Mouse (Mus musculus) spleen, adult 2 months (tissue): ENCODE data around the gene Slc5a6. TPM values are rescaled to one million over a fixed set of nuclear protein-coding genes. Genes with fewer than 3 reads are reported as not detected.

Experiments used
- DNase-seq, 2 experiments: peaks; one replicate each; pipeline versions ENCODE4 v3.0.0 to v3.0.0-alpha.2; 2012 to 2021; ENCODE audit warnings: low spot score in 2 of 2, low read depth in 1 of 2
- H3K27ac ChIP-seq: fragments of 200-500 bp; 2 replicates; pipeline ENCODE4 v1.5.1; 2012; ENCODE audit warnings: low read length, inconsistent platforms; ENCODE audit not compliant: insufficient read depth
- H3K27me3 ChIP-seq: fragments of 200-500 bp; 2 replicates; pipeline ENCODE4 v1.6.1; 2012; ENCODE audit warnings: mild to moderate bottlenecking, moderate library complexity, low read length, inconsistent platforms; ENCODE audit not compliant: control insufficient read depth, insufficient read depth
- H3K36me3 ChIP-seq: fragments of 200-500 bp; 2 replicates; pipeline ENCODE4 v1.6.1; 2012; ENCODE audit warnings: mild to moderate bottlenecking, low read length, inconsistent platforms; ENCODE audit not compliant: control insufficient read depth, insufficient read depth
- H3K4me1 ChIP-seq: fragments of 200-500 bp; 2 replicates; pipeline ENCODE4 v1.6.1; 2011; ENCODE audit warnings: inconsistent platforms; ENCODE audit not compliant: control insufficient read depth, insufficient read depth, insufficient read length
- H3K4me3 ChIP-seq: fragments of 200-500 bp; 2 replicates; pipeline ENCODE4 v1.5.1; 2011; ENCODE audit warnings: mild to moderate bottlenecking, inconsistent platforms; ENCODE audit not compliant: insufficient read depth, insufficient read length; ENCODE audit errors: extremely low read depth
- CTCF ChIP-seq: fragments of 200-500 bp; IDR thresholded peaks from 2 replicates; pipeline ENCODE4 v1.5.1; 2011; ENCODE audit warnings: mild to moderate bottlenecking, inconsistent platforms; ENCODE audit not compliant: insufficient read depth, insufficient read length, insufficient replicate concordance; ENCODE audit errors: extremely low read depth
- POLR2A ChIP-seq: fragments of 200-500 bp; IDR thresholded peaks from 2 replicates; pipeline ENCODE4 v1.6.1; 2011; ENCODE audit warnings: low read depth, low read length, inconsistent platforms
- WGBS: fragments of 180-500 bp; shearing (Covaris S2); methylation state at CpG from one replicate; pipeline ENCODE4 v1.1.7; 2018; 5-methylcytosine and 5-hydroxymethylcytosine counted together
- polyA plus RNA-seq: library from polyadenylated mRNA; depleted of rRNA; stranded (reverse); fragments of >200 nt; gene quantifications from 2 replicates; pipeline ENCODE4 v1.2.3, GENCODE M21; 2012; rRNA removed

Slc5a6 gene
- polyA plus RNA-seq, 1 experiment = 16.3 TPM

DNA sequence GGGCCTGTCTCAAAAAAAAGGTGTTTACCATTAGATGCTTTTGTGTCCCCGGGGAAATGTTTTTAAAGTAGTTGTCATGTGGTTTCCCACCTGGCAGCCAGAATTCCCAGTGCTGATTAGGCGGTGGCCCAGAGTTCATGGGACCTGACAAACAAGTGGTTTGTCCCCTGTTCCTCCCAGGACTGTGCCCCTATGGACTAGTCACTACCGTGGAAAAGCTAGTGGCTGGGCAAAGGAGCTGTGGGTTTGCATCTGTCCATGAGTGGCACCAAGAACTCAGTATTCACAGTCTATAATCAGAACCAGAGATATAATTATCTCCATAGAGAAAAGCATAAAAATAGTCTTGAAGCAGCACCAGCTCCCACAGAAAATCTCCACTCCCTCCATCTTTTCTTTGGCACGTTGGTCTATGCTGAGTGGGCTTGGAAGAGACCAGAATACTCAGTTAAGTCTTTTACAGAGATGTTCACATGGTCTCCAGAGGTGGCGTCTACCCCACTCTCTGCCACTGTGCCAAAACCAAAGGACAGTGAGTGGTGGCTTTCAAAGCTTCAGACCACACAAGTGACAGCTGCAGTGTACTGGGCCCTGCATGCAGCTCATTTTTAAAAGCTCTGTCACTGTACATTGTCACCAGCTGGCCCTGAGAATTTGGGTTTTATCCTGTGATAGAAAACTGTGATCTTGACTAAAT is 55.6 kb downstream of the Slc5a6 start:
- Histone ChIP-seq H3K4me3 (no peak overlapping the region), H3K27me3 (no peaks in the 10 kb centered on the region), H3K4me1 (no peaks in the 10 kb centered on the region), H3K36me3 (no peaks in the 10 kb centered on the region), H3K27ac (no peak overlapping the region)
- TF ChIP-seq POLR2A = no peak
- TF ChIP-seq CTCF = no peak
- WGBS = 87% methylated on average over 5 of the region's 5 CpGs
- no peak for DNase-seq

Other genes with a start within 250 kb of the Slc5a6 start
- gene Mapre3, start 234.3 kb downstream of the Slc5a6 start, polyA plus RNA-seq = 12.2 TPM in 2 replicates
- 60.3 and 67.4 TPM in 2 replicates for gene Tmem214, start 180.9 kb downstream of the Slc5a6 start, polyA plus RNA-seq
- 11.6 and 16.1 TPM in 2 replicates for gene Agbl5, start 160.2 kb downstream of the Slc5a6 start, polyA plus RNA-seq
- 143 and 161 TPM in 2 replicates for gene Ost4, start 141.1 kb downstream of the Slc5a6 start, polyA plus RNA-seq
- gene Emilin1, start 135.5 kb downstream of the Slc5a6 start, polyA plus RNA-seq = 83.9 and 104 TPM in 2 replicates
- 28.0 and 30.2 TPM in 2 replicates for gene Khk, start 127.5 kb downstream of the Slc5a6 start, polyA plus RNA-seq
- 0.47 and 0.76 TPM in 2 replicates for gene Cgref1, start 103.3 kb downstream of the Slc5a6 start, polyA plus RNA-seq
- gene Preb, start 88.6 kb downstream of the Slc5a6 start, polyA plus RNA-seq = 227 and 270 TPM in 2 replicates
- gene Tcf23, start 80.3 kb downstream of the Slc5a6 start, polyA plus RNA-seq = 0.29 and 0.34 TPM in 2 replicates
- gene Atraid, start 612 bp downstream of the Slc5a6 start, polyA plus RNA-seq = 43.9 and 53.5 TPM in 2 replicates
- 44.0 and 52.5 TPM in 2 replicates for gene Cad, start 5.9 kb upstream of the Slc5a6 start, polyA plus RNA-seq
- not detected in 2 replicates for gene Dnajc5g, start 57.4 kb upstream of the Slc5a6 start, polyA plus RNA-seq
- gene Slc30a3, start 59.3 kb upstream of the Slc5a6 start, polyA plus RNA-seq = 0.08 and 0.09 TPM in 2 replicates
- not detected in 2 replicates for gene Trim54, start 67.8 kb upstream of the Slc5a6 start, polyA plus RNA-seq
- not detected in 2 replicates for gene Ucn, start 89.9 kb upstream of the Slc5a6 start, polyA plus RNA-seq
- 32.0 and 34.9 TPM in 2 replicates for gene Mpv17, start 105.3 kb upstream of the Slc5a6 start, polyA plus RNA-seq
- gene Gm29609, start 131.0 kb upstream of the Slc5a6 start, polyA plus RNA-seq = 1.4 and 2.1 TPM in 2 replicates
- gene Gtf3c2, start 131.2 kb upstream of the Slc5a6 start, polyA plus RNA-seq = 47.3 and 48.9 TPM in 2 replicates
- 58.4 and 66.9 TPM in 2 replicates for gene Snx17, start 144.3 kb upstream of the Slc5a6 start, polyA plus RNA-seq
- gene Eif2b4, start 144.5 kb upstream of the Slc5a6 start, polyA plus RNA-seq = 31.9 and 40.4 TPM in 2 replicates
- gene Zfp513, start 153.4 kb upstream of the Slc5a6 start, polyA plus RNA-seq = 49.3 and 79.8 TPM in 2 replicates
- gene Ppm1g, start 171.8 kb upstream of the Slc5a6 start, polyA plus RNA-seq = 65.7 and 110 TPM in 2 replicates
- 148 and 199 TPM in 2 replicates for gene Nrbp1, start 191.9 kb upstream of the Slc5a6 start, polyA plus RNA-seq
- gene Gm9970, start 192.3 kb upstream of the Slc5a6 start, polyA plus RNA-seq = 0.27 and 0.29 TPM in 2 replicates
- 25.0 and 37.0 TPM in 2 replicates for gene Krtcap3, start 202.8 kb upstream of the Slc5a6 start, polyA plus RNA-seq
- gene Ift172, start 242.2 kb upstream of the Slc5a6 start, polyA plus RNA-seq = 17.0 and 18.4 TPM in 2 replicates
- gene Fndc4, start 247.2 kb upstream of the Slc5a6 start, polyA plus RNA-seq = 3.6 and 4.9 TPM in 2 replicates
- gene Gckr, start 248.5 kb upstream of the Slc5a6 start, polyA plus RNA-seq = 0.08 TPM in 1 of 2 replicates, not detected in the other